Mouse (Mus musculus) embryonic fibroblast, embryonic 13.5 days (primary cell): ENCODE results near the gene Zkscan2.

ENCODE experiments used
- CTCF ChIP-seq: IDR thresholded peaks from 2 replicates; pipeline ENCODE4 v1.5.1; 2011; ENCODE audit warnings: mild to moderate bottlenecking, control low read depth, low read length, moderate library complexity, borderline replicate concordance; ENCODE audit not compliant: insufficient read depth
- POLR2A ChIP-seq: IDR thresholded peaks from 2 replicates; pipeline ENCODE4 v1.6.1; 2011; ENCODE audit warnings: low read depth, mild to moderate bottlenecking, control low read depth, low read length, moderate library complexity

DNA sequence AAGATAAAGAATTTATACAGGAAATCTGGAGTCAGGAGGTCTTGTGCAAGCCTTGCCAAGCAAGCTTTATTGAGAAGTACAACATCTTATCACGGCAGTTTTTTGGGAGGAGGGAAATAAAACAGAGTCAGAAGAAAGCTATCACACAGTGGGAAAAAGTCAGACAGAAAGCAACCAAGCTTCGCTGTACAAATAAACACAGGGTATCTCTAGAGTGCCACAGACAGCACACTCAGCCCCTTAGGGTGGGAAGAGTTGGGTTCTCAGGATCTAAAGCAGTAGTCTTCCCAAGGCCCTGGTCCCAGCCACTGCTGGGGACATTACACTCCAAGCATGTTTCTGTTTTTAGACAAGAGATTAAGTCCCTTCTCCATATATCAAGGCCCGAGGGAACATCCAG is 28.9 kb upstream of the Zkscan2 start:
- no peak for TF ChIP-seq POLR2A
- no peak for TF ChIP-seq CTCF
